Mouse (Mus musculus) olfactory bulb, adult 2 months (tissue): ENCODE results near the gene Nrp1.

Experiments
- CTCF ChIP-seq: fragments of 200-500 bp; IDR thresholded peaks from 2 replicates; pipeline ENCODE4 v1.5.1; 2012; ENCODE audit warnings: low read depth, mild to moderate bottlenecking, low read length, moderate library complexity; ENCODE audit not compliant: insufficient read depth
- POLR2A ChIP-seq: fragments of 200-500 bp; IDR thresholded peaks from 2 replicates; pipeline ENCODE4 v1.6.1; 2012; ENCODE audit warnings: mild to moderate bottlenecking, low read depth, low read length, moderate library complexity; ENCODE audit not compliant: insufficient read depth

DNA sequence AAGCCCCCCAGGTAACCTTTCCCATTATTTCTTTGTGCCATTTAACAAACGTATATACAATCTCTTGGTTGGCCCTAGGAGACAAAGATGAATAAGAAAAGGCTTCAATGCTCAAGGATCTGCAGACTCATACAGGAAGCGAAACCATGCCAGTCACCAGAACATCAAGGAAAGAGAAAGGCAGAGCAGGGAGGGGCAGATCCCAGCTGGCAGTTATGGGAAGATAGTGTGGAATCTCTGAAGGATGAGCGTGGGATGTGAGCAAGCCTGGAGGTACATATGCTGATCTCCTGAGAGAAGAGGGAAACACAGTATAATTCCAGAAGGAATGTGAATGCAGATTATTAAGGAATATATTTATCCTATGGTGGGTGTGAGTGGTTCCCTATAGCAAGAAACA, 22.4 kb upstream of the Nrp1 start:
- TF ChIP-seq CTCF (no peak), POLR2A (no peak)
